In the genomic region with DNA sequence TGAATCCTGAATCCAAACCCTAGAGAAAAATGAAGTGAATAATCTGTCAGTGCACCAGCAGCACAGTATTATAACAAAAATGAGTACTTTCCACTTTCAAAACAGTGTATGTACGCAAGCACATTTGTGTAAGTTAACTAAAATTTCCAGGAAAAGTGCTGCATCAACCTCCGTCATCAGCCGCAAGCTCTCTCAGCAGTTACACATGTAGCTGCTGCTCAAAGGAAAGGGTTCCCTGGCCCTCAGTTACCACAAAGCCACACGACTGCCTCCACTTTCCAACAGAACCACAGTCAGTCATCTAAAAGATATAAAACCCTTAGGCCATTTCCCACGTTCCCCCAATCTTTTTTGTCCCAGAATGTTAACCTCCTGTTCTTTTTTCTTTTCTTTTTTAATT, we compare ENCODE assay signal across 17 mouse cellular contexts.
DNase-seq lines count a peak whose midpoint lies in the region; ATAC-seq and TF ChIP-seq lines count a peak whose summit lies in the region.
"Had no signal": no experiment of that assay in that cellular context is flagged by ENCODE, and none has a peak within 500 bp of the region (broad histone marks: within the 10 kb centered on the region; RNA-seq: fewer than 3 reads in every experiment).

No protein-coding gene starts in this region.

- no peak for TF ChIP-seq CTCF in G1E (IDR thresholded peaks at IDR 0.05; ENCODE audit: low read depth, low read length)

- DNase-seq in heart, adult 11 months, result peak; percentile 67
- DNase-seq in heart, adult 9 months (ENCODE audit: low spot score in 2 of 2), result no peak
- DNase-seq in G1E (ENCODE audit: low spot score), result peak; percentile 14
- peak; percentile 11 to 13 for DNase-seq in thymus, postnatal 36 days
- no peak for DNase-seq in urinary bladder, postnatal 25 days (ENCODE audit: low spot score)
- no peak for DNase-seq in left cerebral cortex, postnatal 4 days
- DNase-seq: cerebellum, postnatal 14 days; heart, postnatal 4 days; kidney, adult 8-10 months; lung, adult 2 months; lung, postnatal 4 days; spleen, adult 18-20 months had no signal

- ATAC-seq in G1E (ENCODE audit: extremely low read depth, insufficient number of reproducible peaks, low FRiP score, poor library complexity, severe bottlenecking), result no peak; the same call in 1 of the 2 replicates
- ATAC-seq in megakaryocyte, adult 5-6 weeks (ENCODE audit: poor library complexity, severe bottlenecking), result peak; percentile 56; the same call in 1 of the 2 replicates
- ATAC-seq in megakaryocyte-erythroid progenitor cell, adult 5-6 weeks (replicated peaks; ENCODE audit: low FRiP score, low TSS enrichment, poor library complexity, severe bottlenecking), result no peak
- ATAC-seq: forebrain, embryonic 13.5 days; hindbrain, postnatal 0 days; midbrain, embryonic 15.5 days had no signal

- no peak overlapping the region; the same call in 1 of the 2 replicates for H3K4me3 ChIP-seq in G1E (ENCODE audit: low read depth, low read length)
- H3K4me3 ChIP-seq: forebrain, embryonic 13.5 days; midbrain, embryonic 15.5 days had no signal

- H3K36me3 ChIP-seq in G1E (replicated peaks), result peaks cover 20% of the 10 kb centered on the region
- H3K36me3 ChIP-seq: midbrain, embryonic 15.5 days had no signal

- intact Hi-C loops in left cerebral cortex, postnatal 4 days (cut with DNase I), result no loop called here

- peaks cover 38% of the 10 kb centered on the region for H3K4me1 ChIP-seq in G1E (ENCODE audit: insufficient read depth, low read depth, low read length)
- H3K4me1 ChIP-seq: midbrain, embryonic 15.5 days had no signal

- no peaks in the 10 kb centered on the region for H3K27me3 ChIP-seq in G1E (ENCODE audit: insufficient read depth, low read length)
- H3K27me3 ChIP-seq: forebrain, embryonic 13.5 days; midbrain, embryonic 15.5 days had no signal

- no peaks in the 10 kb centered on the region for H3K9me3 ChIP-seq in G1E (replicated peaks)
- H3K9me3 ChIP-seq: forebrain, embryonic 13.5 days; midbrain, embryonic 15.5 days had no signal

Comparison
In these comparisons a context has a peak if more than half of its experiments do, and no peak if none do; other contexts are left out.
1. DNase-seq: peak in heart, adult 11 months (single experiment), G1E (single experiment) and thymus, postnatal 36 days (2 of 2); none in heart, adult 9 months (0 of 2), urinary bladder, postnatal 25 days (single experiment) and left cerebral cortex, postnatal 4 days (single experiment).